Mouse (Mus musculus) embryonic facial prominence, embryonic 12.5 days (tissue): Measurements from ENCODE around the gene Manf. TPM values are rescaled to one million over a fixed set of nuclear protein-coding genes. Genes with fewer than 3 reads are reported as not detected.

Experiments
- ATAC-seq: fragments of 200-750 bp; cut with Nextera tagmentation; 2 replicates; pipeline ENCODE4 v1.8.0; 2017; ENCODE audit not compliant: insufficient number of reproducible peaks, insufficient read depth, low FRiP score, low TSS enrichment
- H3K27ac ChIP-seq: fragments of 300-500 bp; sonication (generic); 2 replicates; pipeline ENCODE4 v1.5.1; 2016; ENCODE audit warnings: mild to moderate bottlenecking
- H3K27me3 ChIP-seq: fragments of 300-500 bp; sonication (generic); 2 replicates; pipeline ENCODE4 v1.6.1; 2016; ENCODE audit warnings: mild to moderate bottlenecking, moderate library complexity
- H3K36me3 ChIP-seq: fragments of 300-500 bp; sonication (generic); 2 replicates; pipeline ENCODE4 v1.6.1; 2016; ENCODE audit warnings: mild to moderate bottlenecking
- H3K4me1 ChIP-seq: fragments of 300-500 bp; sonication (generic); 2 replicates; pipeline ENCODE4 v1.6.1; 2016
- H3K4me2 ChIP-seq: fragments of 300-500 bp; sonication (generic); replicated peaks from 2 replicates; pipeline ENCODE4 v1.6.1; 2016; ENCODE audit warnings: mild to moderate bottlenecking, moderate library complexity
- H3K4me3 ChIP-seq: fragments of 300-500 bp; sonication (generic); 2 replicates; pipeline ENCODE4 v1.5.1; 2016; ENCODE audit warnings: mild to moderate bottlenecking
- H3K9ac ChIP-seq: fragments of 300-500 bp; sonication (generic); 2 replicates; pipeline ENCODE4 v1.6.1; 2016; ENCODE audit warnings: mild to moderate bottlenecking, moderate library complexity
- H3K9me3 ChIP-seq: fragments of 300-500 bp; sonication (generic); 2 replicates; pipeline ENCODE4 v1.6.1; 2016; ENCODE audit warnings: mild to moderate bottlenecking, moderate library complexity
- WGBS: fragments of 180-500 bp; shearing (Covaris S2); methylation state at CpG from one replicate; pipeline ENCODE4 v1.1.7; 2016; 5-methylcytosine and 5-hydroxymethylcytosine counted together
- polyA plus RNA-seq: library from polyadenylated mRNA; unstranded; fragments of >200 nt; fragmentation: Nextera tagmentation; extraction: Ambion mirVana; gene quantifications from 2 replicates; pipeline ENCODE4 v1.2.1, GENCODE M21; 2016

Manf gene
- polyA plus RNA-seq, 1 experiment from 2014 or later, result 239 TPM

DNA sequence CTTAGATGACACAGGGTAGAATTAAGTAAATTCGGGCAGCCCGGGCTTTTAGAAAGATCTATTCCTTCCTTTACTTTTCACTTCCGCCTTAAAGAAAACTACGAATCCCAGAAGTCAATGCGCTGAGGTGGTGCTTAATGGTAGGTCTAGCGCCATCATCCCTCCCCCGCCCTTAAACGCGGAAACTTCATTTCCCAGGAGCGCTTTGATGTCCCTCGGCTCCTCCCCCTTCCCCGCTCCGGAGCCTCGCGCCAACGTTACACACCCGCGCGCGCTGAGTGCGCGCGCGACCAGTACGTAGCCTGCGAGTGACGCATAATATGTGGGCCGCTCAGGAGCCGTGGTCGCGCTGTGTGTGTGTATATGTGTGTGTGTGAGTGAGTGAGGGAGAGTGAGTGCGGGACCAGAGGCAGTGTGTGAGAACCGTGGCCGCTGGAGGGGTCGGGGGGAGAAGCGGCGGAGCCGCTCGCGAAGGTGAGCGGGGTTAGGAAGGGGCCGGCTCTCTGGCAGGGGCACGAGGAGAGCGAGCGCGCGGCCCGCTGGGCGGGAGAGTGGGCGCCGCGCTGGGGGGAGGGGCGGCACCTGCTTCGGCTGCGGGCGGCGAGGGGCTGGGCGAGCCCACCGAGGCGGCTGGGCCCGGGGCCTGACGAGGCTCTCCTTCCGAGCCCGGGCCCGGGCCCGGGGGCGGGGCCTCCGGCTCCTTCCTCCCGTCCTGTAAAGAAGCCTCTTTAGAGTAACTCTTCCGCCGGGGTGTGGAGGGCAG lies 70.0 kb downstream of the Manf start, which contains the start of gene Dcaf1:
Dcaf1 (plus strand) TSS at position 257 of the 763 bp plus-strand sequence.
- peak within 1 kb of the TSS; percentile 92 for H3K9ac ChIP-seq
- H3K4me2 ChIP-seq, result peak within 1 kb of the TSS; percentile 47
- peak within 1 kb of the TSS; percentile 86 for H3K4me3 ChIP-seq
- peaks cover 3% of the 10 kb centered on the region; the same call in 1 of the 2 replicates for H3K4me1 ChIP-seq
- H3K27me3 ChIP-seq, result no peaks in the 10 kb centered on the region
- peak; percentile 97 for ATAC-seq
- peak within 1 kb of the TSS; percentile 90 for H3K27ac ChIP-seq
- H3K36me3 ChIP-seq, result no peaks in the 10 kb centered on the region
- 1% methylated on average over 58 of the region's 71 CpGs for WGBS
- no peaks in the 10 kb centered on the region for H3K9me3 ChIP-seq

DNA sequence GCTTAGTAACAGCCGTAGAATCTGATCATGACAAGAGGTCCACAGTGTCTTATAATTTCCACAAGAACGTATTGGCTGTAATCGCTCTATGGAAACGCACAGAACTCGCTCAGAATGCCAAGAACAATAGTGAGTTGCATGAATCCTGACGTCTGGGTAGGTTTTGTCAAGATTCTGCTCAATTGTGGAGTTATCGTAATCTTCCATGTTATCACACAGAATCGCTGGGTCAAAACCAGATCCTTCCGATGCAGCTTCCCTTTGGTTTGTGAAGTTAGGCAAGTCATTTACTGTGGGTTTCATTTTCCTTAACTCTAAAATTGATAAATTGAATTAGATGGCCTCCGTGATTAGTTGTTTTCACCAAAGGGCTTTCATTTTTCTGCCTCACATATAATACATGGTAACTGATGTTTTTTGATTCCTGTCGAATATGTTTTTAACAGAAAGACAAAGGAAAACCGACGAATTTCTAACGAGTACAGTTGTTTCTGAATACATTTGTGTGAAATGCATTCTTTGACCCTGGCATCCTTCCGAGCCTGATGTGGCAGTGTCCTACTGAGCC lies 70.6 kb downstream of the Manf start:
- ATAC-seq, result no peak
- Histone ChIP-seq H3K27me3 (no peaks in the 10 kb centered on the region), H3K4me2 (peak overlapping the region; percentile 47), H3K36me3 (no peaks in the 10 kb centered on the region), H3K4me3 (peak overlapping the region; percentile 86), H3K27ac (0 out of 2 replicates have a peak overlapping the region, but pooled peaks have one; percentile 41), H3K9me3 (no peaks in the 10 kb centered on the region), H3K9ac (no peak overlapping the region), H3K4me1 (peaks cover 3% of the 10 kb centered on the region; the same call in 1 of the 2 replicates)
- 52% methylated on average over 15 of the region's 15 CpGs for WGBS

- no peak for ATAC-seq
- Histone ChIP-seq H3K4me3 (no peak overlapping the region), H3K4me2 (no peak overlapping the region), H3K4me1 (peaks cover 3% of the 10 kb centered on the region; the same call in 1 of the 2 replicates), H3K9me3 (no peaks in the 10 kb centered on the region), H3K27me3 (no peaks in the 10 kb centered on the region), H3K9ac (no peak overlapping the region), H3K27ac (no peak overlapping the region), H3K36me3 (no peaks in the 10 kb centered on the region)
- WGBS, result 83% methylated on average over 1 of the region's 1 CpGs
These were observed 72.6 kb downstream of the Manf start for GRCm38 (mm10) chr9:106819201-106819600.

- 76% methylated on average over 6 of the region's 6 CpGs for WGBS
- Histone ChIP-seq H3K9me3 (no peaks in the 10 kb centered on the region), H3K36me3 (no peaks in the 10 kb centered on the region), H3K27me3 (no peaks in the 10 kb centered on the region), H3K9ac (no peak overlapping the region), H3K4me1 (peaks cover 2% of the 10 kb centered on the region; the same call in 1 of the 2 replicates), H3K4me3 (no peak overlapping the region), H3K27ac (no peak overlapping the region), H3K4me2 (no peak overlapping the region)
- no peak for ATAC-seq
These were observed 73.6 kb downstream of the Manf start for GRCm38 (mm10) chr9:106818191-106818590.

DNA sequence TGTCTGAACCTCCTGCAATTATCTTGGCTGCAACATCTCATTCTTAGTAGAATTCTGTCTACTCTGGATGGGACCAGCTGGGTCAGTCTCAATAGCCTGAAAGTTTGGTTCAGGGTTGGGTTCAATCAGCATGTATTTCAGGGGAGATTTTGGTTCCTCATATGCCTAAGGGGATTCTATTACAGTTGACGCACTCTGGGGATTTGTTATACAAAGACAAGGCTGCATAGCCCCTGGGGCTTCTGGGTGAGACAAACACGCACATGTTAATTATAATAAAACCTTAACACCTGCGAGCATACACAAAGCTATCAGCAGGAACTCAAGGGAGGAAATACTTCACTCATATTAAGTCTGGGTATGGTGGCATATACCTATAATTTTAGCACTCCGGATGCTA lies 85.3 kb downstream of the Manf start:
- H3K4me2 ChIP-seq, result no peak overlapping the region
- no peak overlapping the region for H3K27ac ChIP-seq
- no peaks in the 10 kb centered on the region for H3K4me1 ChIP-seq
- no peaks in the 10 kb centered on the region; the same call in 1 of the 2 replicates for H3K9me3 ChIP-seq
- no peak overlapping the region for H3K9ac ChIP-seq
- no peaks in the 10 kb centered on the region for H3K27me3 ChIP-seq
- no peak for ATAC-seq
- H3K36me3 ChIP-seq, result no peaks in the 10 kb centered on the region
- WGBS, result 69% methylated on average over 4 of the region's 4 CpGs
- H3K4me3 ChIP-seq, result no peak overlapping the region

DNA sequence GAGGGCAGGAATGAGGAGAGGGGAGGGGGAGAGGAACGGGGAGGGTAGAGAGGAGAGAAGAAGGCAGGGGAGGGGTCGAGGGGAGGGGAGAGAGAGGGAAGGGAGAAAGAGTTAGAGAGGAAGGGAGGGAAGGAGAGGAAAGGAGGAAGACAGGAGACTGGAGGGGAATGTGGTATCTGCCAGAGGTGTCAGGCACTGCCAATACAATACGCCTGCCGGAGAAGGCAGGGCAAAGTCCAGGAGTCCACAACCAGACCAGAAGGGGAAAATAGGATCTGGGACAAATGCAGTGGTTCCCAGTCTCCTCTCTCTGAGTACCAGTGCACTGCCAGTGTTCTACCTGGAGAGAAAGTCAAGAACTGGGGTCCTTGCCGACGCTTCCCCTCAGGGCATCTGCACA lies 100.9 kb downstream of the Manf start:
- H3K4me2 ChIP-seq, result no peak overlapping the region

DNA sequence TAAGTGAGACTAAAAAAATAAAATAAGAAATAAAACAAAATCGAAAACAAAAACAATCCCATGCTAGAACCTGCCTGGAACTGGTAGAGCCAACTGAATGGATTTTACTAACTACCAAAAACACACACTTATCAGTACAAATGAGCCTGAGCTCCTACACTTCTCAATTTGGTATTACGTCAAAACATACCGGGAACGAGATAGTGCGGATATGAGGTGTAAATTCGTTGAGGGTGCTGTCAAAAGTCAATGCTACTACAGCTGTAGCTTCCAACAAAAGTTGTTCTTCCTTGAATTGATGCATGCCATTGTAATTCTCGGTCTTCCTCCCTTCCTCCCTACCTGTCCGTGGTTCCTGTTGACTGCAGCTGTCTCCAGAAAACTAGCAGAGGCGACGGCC lies 102.4 kb downstream of the Manf start:
- no peak overlapping the region; the same call in 1 of the 2 replicates for H3K27ac ChIP-seq
- H3K4me3 ChIP-seq, result peak overlapping the region; percentile 100
- no peaks in the 10 kb centered on the region for H3K9me3 ChIP-seq
- peak overlapping the region; percentile 98; the same call in 1 of the 2 replicates for H3K9ac ChIP-seq
- WGBS, result 15% methylated on average over 10 of the region's 10 CpGs
- H3K4me1 ChIP-seq, result peaks cover 9% of the 10 kb centered on the region
- no peaks in the 10 kb centered on the region for H3K27me3 ChIP-seq
- no peaks in the 10 kb centered on the region for H3K36me3 ChIP-seq
- H3K4me2 ChIP-seq, result peak overlapping the region; percentile 88
- peak; percentile 8; the same call in 1 of the 2 replicates for ATAC-seq

More for the DNA sequence above, 100.9 kb downstream of the Manf start:
- no peak overlapping the region for H3K9ac ChIP-seq
- H3K4me3 ChIP-seq, result no peak overlapping the region
- no peak for ATAC-seq
- no peaks in the 10 kb centered on the region for H3K9me3 ChIP-seq
- no peak overlapping the region for H3K27ac ChIP-seq
- WGBS, result 71% methylated on average over 6 of the region's 6 CpGs
- no peaks in the 10 kb centered on the region for H3K36me3 ChIP-seq
- H3K27me3 ChIP-seq, result no peaks in the 10 kb centered on the region
- peaks cover 9% of the 10 kb centered on the region for H3K4me1 ChIP-seq

DNA sequence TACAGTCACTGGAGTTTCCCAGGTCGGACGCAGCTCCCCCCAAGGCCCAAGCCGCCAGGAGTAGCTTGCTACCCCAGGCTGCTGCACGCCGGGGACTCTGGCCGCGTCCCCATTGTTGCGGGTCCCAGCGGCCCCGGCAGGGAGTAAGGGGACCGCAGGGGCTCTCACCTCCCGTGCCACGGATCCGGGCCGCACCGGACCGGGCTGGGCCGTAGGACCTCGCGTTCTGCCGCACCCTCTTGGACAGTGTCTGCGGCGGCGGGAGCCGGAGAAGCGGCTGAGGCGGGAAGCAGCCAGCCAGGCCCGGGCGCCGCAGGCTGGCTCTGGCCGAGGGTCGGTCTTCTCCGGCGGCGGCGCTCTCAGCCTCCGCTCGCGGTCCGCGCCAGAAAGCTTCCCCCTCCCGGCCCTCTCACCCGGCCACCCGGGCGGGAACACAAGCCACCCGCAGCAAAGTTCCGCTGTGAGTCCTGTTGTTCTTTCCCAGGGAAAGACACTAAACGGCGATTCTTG lies 102.9 kb downstream of the Manf start, which contains the start of gene Rad54l2:
Rad54l2 (minus strand) TSS at position 383 of the 510 bp plus-strand sequence.
- ATAC-seq, result peak; percentile 93
- Histone ChIP-seq H3K9ac (peak within 1 kb of the TSS; percentile 98), H3K4me2 (peak within 1 kb of the TSS; percentile 88), H3K4me3 (peak within 1 kb of the TSS; percentile 100), H3K27me3 (no peaks in the 10 kb centered on the region), H3K9me3 (no peaks in the 10 kb centered on the region), H3K36me3 (no peaks in the 10 kb centered on the region), H3K4me1 (peaks cover 9% of the 10 kb centered on the region), H3K27ac (peak within 1 kb of the TSS; percentile 91)
- WGBS, result under 1% methylated on average over 47 of the region's 49 CpGs

Other genes starting within 250 kb of the Manf start
- gene Grm2, start 235.9 kb downstream of the Manf start, polyA plus RNA-seq, result 0.93 and 2.0 TPM in 2 replicates
- 46.0 and 47.3 TPM in 2 replicates for gene Tex264, start 206.1 kb downstream of the Manf start, polyA plus RNA-seq
- 9.7 and 11.3 TPM in 2 replicates for gene Rad54l2, start 102.8 kb downstream of the Manf start, polyA plus RNA-seq
- 21.8 and 23.6 TPM in 2 replicates for gene Dcaf1, start 70.1 kb downstream of the Manf start, polyA plus RNA-seq
- 27.2 and 27.9 TPM in 2 replicates for gene Rbm15b, start 4.6 kb downstream of the Manf start, polyA plus RNA-seq